Mouse (Mus musculus) lung, postnatal 0 days (tissue): ENCODE data around the gene Pum3.

ENCODE experiments used
- CTCF ChIP-seq: IDR thresholded peaks from 2 replicates; pipeline ENCODE4 v1.5.1; 2016; ENCODE audit warnings: antibody characterized with exemption, mild to moderate bottlenecking
- EP300 ChIP-seq: IDR thresholded peaks from 2 replicates; pipeline ENCODE4 v1.6.1; 2016; ENCODE audit warnings: antibody characterized with exemption, mild to moderate bottlenecking, control low read depth

- TF ChIP-seq EP300 (no peak), CTCF (no peak)
Observed at GRCm38 (mm10) chr19:27397797-27398196, 31.8 kb downstream of the Pum3 start.
